Mouse (Mus musculus): ENCODE data around the gene Fkbp9. TPM values are rescaled to one million over a fixed set of nuclear protein-coding genes. Genes with fewer than 3 reads are reported as not detected.
A peak's percentile ranks its signal among the peaks of the same experiment; 100 is the strongest.
"Not testable (repeated sequence)": the region's sequence is repeated elsewhere in the genome, so short reads cannot be mapped to it uniquely, and the experiment has no call there.

Fkbp9 gene
- polyA plus RNA-seq, 1 experiment from 2014 or later, result 113 TPM

- H3K9ac ChIP-seq (ENCODE audit: low read length), result no peak overlapping the region
- ATAC-seq (replicated peaks; ENCODE audit: low FRiP score, low TSS enrichment, low read depth) (no peak), DNase-seq (ENCODE audit: low spot score) (no peak)
- peaks cover 32% of the 10 kb centered on the region for H3K36me3 ChIP-seq (ENCODE audit: control insufficient read depth, insufficient read depth, low read length)
- H3K27me3 ChIP-seq (replicated peaks; ENCODE audit: control insufficient read depth, insufficient read depth, low read length), result no peaks in the 10 kb centered on the region
- no peaks in the 10 kb centered on the region for H3K4me1 ChIP-seq (replicated peaks; ENCODE audit: control insufficient read depth, insufficient read depth, low read length)
- no peak overlapping the region for H3K4me2 ChIP-seq (ENCODE audit: low read length)
- 93% methylated on average over 3 of the region's 3 CpGs for WGBS
- H3K9me3 ChIP-seq (ENCODE audit: control insufficient read depth, low read length), result no peaks in the 10 kb centered on the region
- no peak overlapping the region for H3K4me3 ChIP-seq (ENCODE audit: low read depth, low read length)
- no peak overlapping the region for H3K27ac ChIP-seq (ENCODE audit: low read depth)
Observed at GRCm38 (mm10) chr6:56848974-56849373, 17.1 kb downstream of the Fkbp9 start.

GRCm38 (mm10) chr6:56850315-56850714, 18.5 kb downstream of the Fkbp9 start:
- no peak overlapping the region for H3K9ac ChIP-seq (ENCODE audit: low read length)
- H3K4me1 ChIP-seq (replicated peaks; ENCODE audit: control insufficient read depth, insufficient read depth, low read length), result no peaks in the 10 kb centered on the region
- no peak overlapping the region for H3K4me2 ChIP-seq (ENCODE audit: low read length)
- peaks cover 37% of the 10 kb centered on the region for H3K36me3 ChIP-seq (ENCODE audit: control insufficient read depth, insufficient read depth, low read length)
- H3K4me3 ChIP-seq (ENCODE audit: low read depth, low read length), result no peak overlapping the region
- ATAC-seq (replicated peaks; ENCODE audit: low FRiP score, low TSS enrichment, low read depth), result no peak
- WGBS, result 73% methylated on average over 7 of the region's 7 CpGs
- DNase-seq (ENCODE audit: low spot score), result no peak
- no peak overlapping the region for H3K27ac ChIP-seq (ENCODE audit: low read depth)
- no peaks in the 10 kb centered on the region for H3K27me3 ChIP-seq (replicated peaks; ENCODE audit: control insufficient read depth, insufficient read depth, low read length)
- H3K9me3 ChIP-seq (ENCODE audit: control insufficient read depth, low read length), result no peaks in the 10 kb centered on the region

GRCm38 (mm10) chr6:56854803-56855202, 22.9 kb downstream of the Fkbp9 start:
- ATAC-seq (replicated peaks; ENCODE audit: low FRiP score, low TSS enrichment, low read depth), result no peak
- Histone ChIP-seq H3K27me3 (replicated peaks; ENCODE audit: control insufficient read depth, insufficient read depth, low read length) (no peaks in the 10 kb centered on the region), H3K27ac (ENCODE audit: low read depth) (no peak overlapping the region), H3K4me3 (ENCODE audit: low read depth, low read length) (no peak overlapping the region), H3K4me2 (ENCODE audit: low read length) (no peak overlapping the region), H3K9me3 (ENCODE audit: control insufficient read depth, low read length) (no peaks in the 10 kb centered on the region), H3K36me3 (ENCODE audit: control insufficient read depth, insufficient read depth, low read length) (peaks cover 47% of the 10 kb centered on the region), H3K4me1 (replicated peaks; ENCODE audit: control insufficient read depth, insufficient read depth, low read length) (no peaks in the 10 kb centered on the region), H3K9ac (ENCODE audit: low read length) (no peak overlapping the region)
- 94% methylated on average over 8 of the region's 8 CpGs for WGBS
- DNase-seq (ENCODE audit: low spot score), result no peak

GRCm38 (mm10) chr6:56856748-56857147, 24.9 kb downstream of the Fkbp9 start:
- ATAC-seq (replicated peaks; ENCODE audit: low FRiP score, low TSS enrichment, low read depth), result no peak
- Histone ChIP-seq H3K27ac (ENCODE audit: low read depth) (no peak overlapping the region), H3K4me1 (replicated peaks; ENCODE audit: control insufficient read depth, insufficient read depth, low read length) (no peaks in the 10 kb centered on the region), H3K4me2 (ENCODE audit: low read length) (no peak overlapping the region), H3K36me3 (ENCODE audit: control insufficient read depth, insufficient read depth, low read length) (peaks cover 46% of the 10 kb centered on the region), H3K27me3 (replicated peaks; ENCODE audit: control insufficient read depth, insufficient read depth, low read length) (no peaks in the 10 kb centered on the region), H3K4me3 (ENCODE audit: low read depth, low read length) (no peak overlapping the region), H3K9ac (ENCODE audit: low read length) (no peak overlapping the region), H3K9me3 (ENCODE audit: control insufficient read depth, low read length) (no peaks in the 10 kb centered on the region)
- DNase-seq (ENCODE audit: low spot score), result no peak
- WGBS, result 85% methylated on average over 5 of the region's 5 CpGs

- Histone ChIP-seq H3K9me3 (ENCODE audit: control insufficient read depth, low read length) (no peaks in the 10 kb centered on the region), H3K27me3 (replicated peaks; ENCODE audit: control insufficient read depth, insufficient read depth, low read length) (no peaks in the 10 kb centered on the region), H3K36me3 (ENCODE audit: control insufficient read depth, insufficient read depth, low read length) (peaks cover 32% of the 10 kb centered on the region), H3K9ac (ENCODE audit: low read length) (no peak overlapping the region), H3K4me2 (ENCODE audit: low read length) (no peak overlapping the region), H3K4me3 (ENCODE audit: low read depth, low read length) (no peak overlapping the region), H3K4me1 (replicated peaks; ENCODE audit: control insufficient read depth, insufficient read depth, low read length) (no peaks in the 10 kb centered on the region), H3K27ac (ENCODE audit: low read depth) (no peak overlapping the region)
- whole genome bisulfite sequencing, result 91% methylated on average over 8 of the region's 8 CpGs
- ATAC-seq (replicated peaks; ENCODE audit: low FRiP score, low TSS enrichment, low read depth), result no peak; the same call in 1 of the 2 replicates
- no peak for DNase-seq (ENCODE audit: low spot score)
Observed at GRCm38 (mm10) chr6:56860205-56860848, 28.5 kb downstream of the Fkbp9 start.

- not testable (repeated sequence) for H3K4me3 ChIP-seq (ENCODE audit: low read depth, low read length); H3K4me1 ChIP-seq (replicated peaks; ENCODE audit: control insufficient read depth, insufficient read depth, low read length); H3K27me3 ChIP-seq (replicated peaks; ENCODE audit: control insufficient read depth, insufficient read depth, low read length); H3K4me2 ChIP-seq (ENCODE audit: low read length); H3K9me3 ChIP-seq (ENCODE audit: control insufficient read depth, low read length); H3K9ac ChIP-seq (ENCODE audit: low read length); DNase-seq (ENCODE audit: low spot score); ATAC-seq (replicated peaks; ENCODE audit: low FRiP score, low TSS enrichment, low read depth); H3K27ac ChIP-seq (ENCODE audit: low read depth)
- peaks cover 37% of the 10 kb centered on the region for H3K36me3 ChIP-seq (ENCODE audit: control insufficient read depth, insufficient read depth, low read length)
- 78% methylated on average over 1 of the region's 1 CpGs for WGBS
Observed at GRCm38 (mm10) chr6:56866899-56867298, 35.0 kb downstream of the Fkbp9 start.

GRCm38 (mm10) chr6:56868565-56868964, 36.7 kb downstream of the Fkbp9 start:
- H3K4me2 ChIP-seq (ENCODE audit: low read length), result no peak overlapping the region
- DNase-seq (ENCODE audit: low spot score) (no peak), ATAC-seq (replicated peaks; ENCODE audit: low FRiP score, low TSS enrichment, low read depth) (no peak)
- H3K9ac ChIP-seq (ENCODE audit: low read length), result no peak overlapping the region
- no peaks in the 10 kb centered on the region for H3K9me3 ChIP-seq (ENCODE audit: control insufficient read depth, low read length)
- no peak overlapping the region for H3K27ac ChIP-seq (ENCODE audit: low read depth)
- H3K36me3 ChIP-seq (ENCODE audit: control insufficient read depth, insufficient read depth, low read length), result peaks cover 41% of the 10 kb centered on the region
- H3K27me3 ChIP-seq (replicated peaks; ENCODE audit: control insufficient read depth, insufficient read depth, low read length), result no peaks in the 10 kb centered on the region
- H3K4me3 ChIP-seq (ENCODE audit: low read depth, low read length), result no peak overlapping the region
- H3K4me1 ChIP-seq (replicated peaks; ENCODE audit: control insufficient read depth, insufficient read depth, low read length), result no peaks in the 10 kb centered on the region
- 74% methylated on average over 8 of the region's 8 CpGs for WGBS

GRCm38 (mm10) chr6:56870027-56870426, 38.2 kb downstream of the Fkbp9 start:
- Histone ChIP-seq H3K9ac (ENCODE audit: low read length) (no peak overlapping the region), H3K4me2 (ENCODE audit: low read length) (no peak overlapping the region), H3K4me1 (replicated peaks; ENCODE audit: control insufficient read depth, insufficient read depth, low read length) (no peaks in the 10 kb centered on the region), H3K4me3 (ENCODE audit: low read depth, low read length) (no peak overlapping the region), H3K9me3 (ENCODE audit: control insufficient read depth, low read length) (no peaks in the 10 kb centered on the region), H3K27me3 (replicated peaks; ENCODE audit: control insufficient read depth, insufficient read depth, low read length) (no peaks in the 10 kb centered on the region), H3K36me3 (ENCODE audit: control insufficient read depth, insufficient read depth, low read length) (peaks cover 44% of the 10 kb centered on the region), H3K27ac (ENCODE audit: low read depth) (no peak overlapping the region)
- ATAC-seq (replicated peaks; ENCODE audit: low FRiP score, low TSS enrichment, low read depth) (no peak), DNase-seq (ENCODE audit: low spot score) (no peak)
- WGBS, result 67% methylated on average over 2 of the region's 2 CpGs

GRCm38 (mm10) chr6:56876870-56877269, 45.0 kb downstream of the Fkbp9 start:
- H3K4me1 ChIP-seq (replicated peaks; ENCODE audit: control insufficient read depth, insufficient read depth, low read length), result no peaks in the 10 kb centered on the region
- H3K27me3 ChIP-seq (replicated peaks; ENCODE audit: control insufficient read depth, insufficient read depth, low read length), result no peaks in the 10 kb centered on the region
- no peak overlapping the region for H3K27ac ChIP-seq (ENCODE audit: low read depth)
- H3K9ac ChIP-seq (ENCODE audit: low read length), result no peak overlapping the region
- H3K4me3 ChIP-seq (ENCODE audit: low read depth, low read length), result no peak overlapping the region
- ATAC-seq (replicated peaks; ENCODE audit: low FRiP score, low TSS enrichment, low read depth) (peak; percentile 72; the same call in 1 of the 2 replicates), DNase-seq (ENCODE audit: low spot score) (no peak)
- H3K9me3 ChIP-seq (ENCODE audit: control insufficient read depth, low read length), result no peaks in the 10 kb centered on the region
- no peak overlapping the region for H3K4me2 ChIP-seq (ENCODE audit: low read length)
- 83% methylated on average over 4 of the region's 4 CpGs for WGBS
- peaks cover 62% of the 10 kb centered on the region for H3K36me3 ChIP-seq (ENCODE audit: control insufficient read depth, insufficient read depth, low read length)

Measured in intestine, embryonic 14.5 days (tissue).